Mouse (Mus musculus): ENCODE results near the gene Ppy. TPM values are rescaled to one million over a fixed set of nuclear protein-coding genes. Genes with fewer than 3 reads are reported as not detected.
A peak's percentile ranks its signal among the peaks of the same experiment; 100 is the strongest.

The Ppy gene
- not detected in 2 replicates for polyA plus RNA-seq (2015; fragmentation: Nextera tagmentation; extraction: Ambion mirVana)

GRCm38 (mm10) chr11:102101219-102101618 lies at the start of gene Ppy:
TSS of gene Ppy (minus strand) at chr11:102101319.
- Histone ChIP-seq H3K4me3 (no peak within 1 kb of the TSS), H3K27me3 (peaks cover 82% of the 10 kb centered on the region), H3K9ac (no peak within 1 kb of the TSS), H3K4me1 (replicated peaks) (peaks cover 13% of the 10 kb centered on the region), H3K9me3 (no peaks in the 10 kb centered on the region), H3K27ac (no peak within 1 kb of the TSS), H3K36me3 (no peaks in the 10 kb centered on the region), H3K4me2 (no peak within 1 kb of the TSS)
- WGBS = 84% methylated on average over 4 of the region's 4 CpGs
- no peak for ATAC-seq (ENCODE audit: low FRiP score)

DNA sequence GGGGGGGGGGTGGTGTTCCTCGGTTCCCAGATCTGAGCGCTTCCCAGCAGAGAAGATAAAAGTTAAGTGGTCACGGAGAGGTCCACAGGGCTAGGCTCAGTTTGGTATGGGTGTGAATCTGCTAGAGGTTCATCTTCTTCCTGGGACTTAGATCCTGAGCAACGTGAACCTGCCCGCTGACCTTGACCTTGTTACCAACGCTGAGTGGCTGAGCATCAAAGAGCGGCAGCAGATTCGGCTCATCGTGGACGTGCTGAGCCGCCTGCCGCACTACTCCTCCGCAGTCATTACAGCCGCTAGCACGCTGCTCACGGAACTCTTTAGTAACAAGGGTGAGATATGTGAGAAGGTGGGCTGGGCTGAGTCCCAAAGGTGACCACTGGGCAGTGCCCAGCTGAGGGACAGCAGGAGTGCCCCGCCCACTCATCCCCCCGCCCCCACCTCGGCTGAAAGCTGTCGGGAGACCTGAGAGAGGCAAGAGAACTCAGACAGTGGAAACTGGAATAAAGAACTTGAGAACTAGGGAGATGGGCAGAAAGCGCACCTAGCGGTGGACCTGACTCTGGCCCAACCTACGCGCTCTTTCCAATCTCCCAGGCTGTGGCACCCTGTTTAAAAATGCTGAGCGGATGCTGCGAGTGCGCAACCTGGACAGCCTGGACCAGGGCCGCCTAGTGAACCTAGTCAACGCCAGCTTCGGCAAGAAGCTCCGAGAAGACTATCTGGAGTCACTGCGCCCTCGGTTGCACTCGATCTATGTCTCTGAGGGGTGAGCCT lies 46.3 kb upstream of the Ppy start:
- Histone ChIP-seq H3K9me3 (no peaks in the 10 kb centered on the region), H3K4me1 (replicated peaks) (peaks cover 24% of the 10 kb centered on the region), H3K9ac (no peak overlapping the region), H3K27ac (no peak overlapping the region), H3K36me3 (peaks cover 3% of the 10 kb centered on the region), H3K4me2 (no peak overlapping the region), H3K27me3 (peaks cover 74% of the 10 kb centered on the region), H3K4me3 (no peak overlapping the region)
- 14% methylated on average over 34 of the region's 34 CpGs for WGBS
- ATAC-seq (ENCODE audit: low FRiP score) = no peak

DNA sequence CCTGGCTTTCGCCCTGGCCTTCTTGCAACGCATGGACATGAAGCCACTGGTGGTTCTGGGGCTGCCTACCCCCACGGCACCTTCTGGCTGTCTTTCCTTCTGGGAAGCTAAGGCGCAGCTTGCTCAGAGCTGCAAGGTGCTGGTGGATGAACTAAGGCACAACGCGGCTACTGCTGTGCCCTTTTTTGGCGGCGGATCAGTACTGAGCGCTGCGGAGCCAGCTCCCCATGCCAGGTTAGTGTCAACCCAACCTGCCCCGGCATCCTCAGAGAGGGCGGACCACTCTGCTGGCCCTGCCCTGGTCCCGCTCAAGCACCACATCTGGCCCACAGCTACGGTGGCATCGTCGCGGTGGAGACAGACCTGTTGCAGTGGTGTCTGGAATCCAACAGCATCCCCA lies 45.4 kb upstream of the Ppy start:
- Histone ChIP-seq H3K4me1 (replicated peaks) (peaks cover 24% of the 10 kb centered on the region), H3K36me3 (no peaks in the 10 kb centered on the region), H3K27ac (no peak overlapping the region), H3K4me3 (no peak overlapping the region), H3K9me3 (no peaks in the 10 kb centered on the region), H3K9ac (no peak overlapping the region), H3K27me3 (peaks cover 78% of the 10 kb centered on the region), H3K4me2 (no peak overlapping the region)
- no peak for ATAC-seq (ENCODE audit: low FRiP score)
- WGBS = 11% methylated on average over 17 of the region's 17 CpGs

GRCm38 (mm10) chr11:102146005-102146404 lies 44.9 kb upstream of the Ppy start:
- H3K4me3 ChIP-seq = peak overlapping the region; percentile 30
- peaks cover 24% of the 10 kb centered on the region for H3K4me1 ChIP-seq (replicated peaks)
- H3K36me3 ChIP-seq = no peaks in the 10 kb centered on the region
- 4% methylated on average over 16 of the region's 16 CpGs for WGBS
- H3K9me3 ChIP-seq = no peaks in the 10 kb centered on the region
- no peak overlapping the region for H3K27ac ChIP-seq
- H3K9ac ChIP-seq = no peak overlapping the region
- no peak for ATAC-seq (ENCODE audit: low FRiP score)
- peaks cover 78% of the 10 kb centered on the region for H3K27me3 ChIP-seq
- 0 out of 2 replicates have a peak overlapping the region, but pooled peaks have one; percentile 44 for H3K4me2 ChIP-seq

DNA sequence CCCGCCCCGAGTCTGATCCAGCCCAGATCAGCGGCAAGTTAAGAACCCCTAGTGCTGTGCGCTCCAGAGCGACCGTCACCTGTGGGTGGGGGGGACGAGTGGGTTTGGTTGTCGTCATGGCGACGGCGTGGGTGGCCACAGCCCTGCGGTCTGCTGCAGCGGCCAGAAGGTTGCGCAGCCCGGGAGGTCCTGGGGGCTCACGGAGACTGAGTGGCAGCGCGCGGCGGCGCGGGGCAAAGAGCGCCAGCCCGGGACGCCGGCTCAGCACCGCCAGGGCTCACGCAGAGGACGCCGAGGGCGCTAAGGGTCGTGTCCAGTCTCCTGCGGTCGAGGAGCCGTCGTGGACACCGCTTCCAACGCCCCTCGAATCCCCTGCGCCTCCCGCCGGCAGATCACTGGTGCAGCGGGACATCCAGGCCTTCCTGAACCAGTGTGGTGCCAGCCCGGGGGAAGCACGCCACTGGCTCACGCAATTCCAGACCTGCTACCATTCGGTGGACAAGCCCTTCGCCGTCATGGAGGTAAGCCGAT lies 44.4 kb upstream of the Ppy start, which contains the start of gene Nags:
Gene Nags (plus strand): TSS at position 43 of the 531 bp plus-strand sequence.
- 2% methylated on average over 50 of the region's 50 CpGs for WGBS
- no peak for ATAC-seq (ENCODE audit: low FRiP score)
- H3K36me3 ChIP-seq = no peaks in the 10 kb centered on the region
- peaks cover 78% of the 10 kb centered on the region for H3K27me3 ChIP-seq
- peak within 1 kb of the TSS; percentile 29; the same call in 1 of the 2 replicates for H3K9ac ChIP-seq
- peaks cover 24% of the 10 kb centered on the region for H3K4me1 ChIP-seq (replicated peaks)
- H3K4me2 ChIP-seq = peak within 1 kb of the TSS; percentile 44
- peak within 1 kb of the TSS; percentile 30 for H3K4me3 ChIP-seq
- no peak within 1 kb of the TSS for H3K27ac ChIP-seq
- H3K9me3 ChIP-seq = no peaks in the 10 kb centered on the region

DNA sequence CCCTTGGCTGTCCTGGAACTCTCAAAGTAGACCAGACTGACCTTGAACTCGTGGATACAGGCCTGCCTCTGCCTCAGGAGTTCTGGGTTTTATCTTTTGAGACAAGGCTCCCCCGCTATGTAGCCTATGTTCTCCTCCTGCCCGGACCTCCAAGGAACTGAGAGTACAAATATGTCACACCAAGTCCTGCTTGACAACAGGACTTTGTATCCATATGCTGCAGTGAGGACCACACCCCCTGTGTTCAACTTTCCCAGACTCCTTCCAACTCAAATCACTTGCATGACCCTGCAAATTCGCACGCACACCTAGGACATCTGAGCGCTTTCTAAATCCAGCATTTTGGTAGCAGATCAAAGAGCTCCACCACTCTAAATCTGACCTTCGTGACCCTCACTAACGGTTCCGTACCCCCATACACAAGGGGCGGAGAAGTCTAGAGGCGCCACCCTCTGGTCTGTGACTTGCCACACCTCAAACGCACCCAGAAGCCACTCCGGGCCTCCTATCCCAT lies 43.9 kb upstream of the Ppy start:
- no peak for ATAC-seq (ENCODE audit: low FRiP score)
- 23% methylated on average over 13 of the region's 13 CpGs for WGBS

DNA sequence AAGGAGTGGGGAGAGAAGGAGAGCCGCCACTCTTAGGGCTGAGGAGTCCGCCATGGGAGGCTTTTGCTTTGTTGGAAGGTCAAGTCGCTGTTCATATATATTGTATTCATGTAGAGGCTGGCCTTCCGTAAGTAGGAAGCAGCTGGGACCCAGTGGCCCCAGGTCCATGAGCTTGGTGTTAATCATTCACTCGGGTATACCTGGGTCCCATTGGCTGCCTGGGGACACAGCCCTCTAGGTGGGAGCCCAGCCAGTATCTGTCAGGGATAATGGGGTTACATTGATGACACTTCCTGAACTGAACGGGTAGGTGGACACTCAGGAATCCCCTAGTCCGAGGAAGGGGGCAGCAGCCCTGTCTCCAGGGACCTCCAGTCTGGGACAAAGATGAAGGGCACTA lies 41.2 kb upstream of the Ppy start:
- 71% methylated on average over 7 of the region's 7 CpGs for WGBS
- Histone ChIP-seq H3K36me3 (no peaks in the 10 kb centered on the region), H3K4me1 (replicated peaks) (peaks cover 23% of the 10 kb centered on the region), H3K4me3 (no peak overlapping the region), H3K27ac (no peak overlapping the region), H3K4me2 (no peak overlapping the region), H3K27me3 (peaks cover 60% of the 10 kb centered on the region), H3K9ac (no peak overlapping the region), H3K9me3 (no peaks in the 10 kb centered on the region)
- ATAC-seq (ENCODE audit: low FRiP score) = no peak

More for the DNA sequence above, 43.9 kb upstream of the Ppy start:
- Histone ChIP-seq H3K9me3 (no peaks in the 10 kb centered on the region), H3K27ac (no peak overlapping the region), H3K4me1 (replicated peaks) (peaks cover 24% of the 10 kb centered on the region), H3K4me2 (peak overlapping the region; percentile 44), H3K9ac (peak overlapping the region; percentile 29; the same call in 1 of the 2 replicates), H3K36me3 (no peaks in the 10 kb centered on the region), H3K27me3 (peaks cover 78% of the 10 kb centered on the region), H3K4me3 (peak overlapping the region; percentile 30; the same call in 1 of the 2 replicates)

DNA sequence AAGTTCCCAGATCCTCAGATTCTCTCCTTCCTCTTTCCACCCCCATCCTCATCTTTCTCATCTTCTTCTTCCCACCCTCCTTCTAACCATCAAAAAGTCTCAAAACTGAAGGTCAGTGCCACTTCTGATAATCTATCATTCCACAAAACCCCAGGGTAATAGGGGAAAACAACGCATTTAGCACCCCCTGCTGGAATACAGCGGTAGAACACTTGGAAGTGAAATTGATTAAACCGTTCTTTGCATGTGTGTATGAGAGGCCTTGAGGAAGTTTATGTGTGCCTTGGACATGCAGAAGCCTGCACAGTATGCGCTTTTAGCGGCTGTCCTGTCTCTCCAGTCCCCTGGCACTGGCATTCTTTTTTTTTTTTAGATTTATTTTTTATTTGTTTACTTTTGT lies 39.4 kb upstream of the Ppy start:
- Histone ChIP-seq H3K4me2 (no peak overlapping the region), H3K27me3 (peaks cover 54% of the 10 kb centered on the region), H3K9ac (no peak overlapping the region), H3K36me3 (no peaks in the 10 kb centered on the region), H3K4me1 (replicated peaks) (peaks cover 8% of the 10 kb centered on the region), H3K4me3 (no peak overlapping the region), H3K27ac (no peak overlapping the region), H3K9me3 (no peaks in the 10 kb centered on the region)
- ATAC-seq (ENCODE audit: low FRiP score) = no peak
- WGBS = 6% methylated on average over 5 of the region's 5 CpGs

DNA sequence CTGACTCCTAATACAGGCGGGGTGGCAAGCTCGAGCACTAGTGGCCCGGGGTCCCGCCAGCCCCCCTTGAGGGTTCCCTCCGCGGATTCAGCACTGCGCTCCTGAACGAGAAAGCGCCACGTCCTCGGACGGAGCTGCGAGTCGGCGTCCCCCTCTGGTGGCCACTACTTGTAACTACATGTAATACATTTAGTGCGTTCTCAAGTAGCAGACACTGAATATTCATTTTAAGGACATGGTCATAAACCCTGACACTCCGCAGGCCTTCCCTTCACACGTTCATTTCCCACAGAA lies 37.3 kb upstream of the Ppy start:
- H3K9ac ChIP-seq = 0 out of 2 replicates have a peak overlapping the region, but pooled peaks have one; percentile 51
- peaks cover 17% of the 10 kb centered on the region for H3K4me1 ChIP-seq (replicated peaks)
- H3K4me3 ChIP-seq = peak overlapping the region; percentile 22
- H3K4me2 ChIP-seq = peak overlapping the region; percentile 54
- WGBS = 1% methylated on average over 18 of the region's 18 CpGs
- H3K27ac ChIP-seq = no peak overlapping the region
- H3K27me3 ChIP-seq = peaks cover 41% of the 10 kb centered on the region
- ATAC-seq (ENCODE audit: low FRiP score) = peak; percentile 63; the same call in 1 of the 2 replicates
- no peaks in the 10 kb centered on the region for H3K9me3 ChIP-seq
- H3K36me3 ChIP-seq = no peaks in the 10 kb centered on the region

GRCm38 (mm10) chr11:102137625-102138446 lies 36.7 kb upstream of the Ppy start:
- Histone ChIP-seq H3K9ac (0 out of 2 replicates have a peak overlapping the region, but pooled peaks have one; percentile 51), H3K27me3 (peaks cover 36% of the 10 kb centered on the region), H3K4me1 (replicated peaks) (peaks cover 17% of the 10 kb centered on the region), H3K9me3 (no peaks in the 10 kb centered on the region), H3K4me2 (peak overlapping the region; percentile 54), H3K27ac (no peak overlapping the region), H3K4me3 (peak overlapping the region; percentile 22), H3K36me3 (no peaks in the 10 kb centered on the region)
- peak; percentile 43; the same call in 1 of the 2 replicates for ATAC-seq (ENCODE audit: low FRiP score)
- 47% methylated on average over 13 of the region's 13 CpGs for WGBS

- Histone ChIP-seq H3K27me3 (peaks cover 31% of the 10 kb centered on the region), H3K4me1 (replicated peaks) (peaks cover 23% of the 10 kb centered on the region), H3K27ac (no peak overlapping the region), H3K36me3 (no peaks in the 10 kb centered on the region), H3K4me3 (no peak overlapping the region), H3K9me3 (no peaks in the 10 kb centered on the region), H3K9ac (0 out of 2 replicates have a peak overlapping the region, but pooled peaks have one; percentile 29), H3K4me2 (no peak overlapping the region)
- 33% methylated on average over 4 of the region's 4 CpGs for WGBS
- no peak for ATAC-seq (ENCODE audit: low FRiP score)
Measured at GRCm38 (mm10) chr11:102134516-102134915, 33.4 kb upstream of the Ppy start.

GRCm38 (mm10) chr11:102117386-102117785 lies 16.3 kb upstream of the Ppy start:
- Histone ChIP-seq H3K4me2 (no peak overlapping the region), H3K36me3 (no peaks in the 10 kb centered on the region), H3K9me3 (no peaks in the 10 kb centered on the region), H3K27ac (no peak overlapping the region), H3K4me1 (replicated peaks) (no peaks in the 10 kb centered on the region), H3K4me3 (no peak overlapping the region), H3K9ac (no peak overlapping the region), H3K27me3 (peaks cover 4% of the 10 kb centered on the region; the same call in 1 of the 2 replicates)
- 87% methylated on average over 6 of the region's 6 CpGs for WGBS
- ATAC-seq (ENCODE audit: low FRiP score) = no peak
